Mouse (Mus musculus) megakaryocyte, adult 5-6 weeks (primary cell): ENCODE results near the gene 9230102O04Rik. TPM values are rescaled to one million over a fixed set of nuclear protein-coding genes. Genes with fewer than 3 reads are reported as not detected.
A peak's percentile ranks its signal among the peaks of the same experiment; 100 is the strongest.

Source experiments
- ATAC-seq: 2 replicates; pipeline ENCODE4 v1.8.0; 2016; ENCODE audit warnings: mild to moderate bottlenecking, inconsistent platforms; ENCODE audit not compliant: poor library complexity, severe bottlenecking
- total RNA-seq, 2 experiments: library from RNA; stranded (forward) in 1 of 2; stranded (reverse) in 1 of 2; fragments of 153-499, 151-499 nt in 1 of 2; fragments of 221-1000, 200-1000 nt in 1 of 2; gene quantifications; 2 replicates each; pipeline versions ENCODE4 v1.2.3 to v1.2.4; 2015 to 2017

9230102O04Rik gene
- total RNA-seq (2015): not detected in 2 replicates
- not detected in 2 replicates for total RNA-seq (2017)

DNA sequence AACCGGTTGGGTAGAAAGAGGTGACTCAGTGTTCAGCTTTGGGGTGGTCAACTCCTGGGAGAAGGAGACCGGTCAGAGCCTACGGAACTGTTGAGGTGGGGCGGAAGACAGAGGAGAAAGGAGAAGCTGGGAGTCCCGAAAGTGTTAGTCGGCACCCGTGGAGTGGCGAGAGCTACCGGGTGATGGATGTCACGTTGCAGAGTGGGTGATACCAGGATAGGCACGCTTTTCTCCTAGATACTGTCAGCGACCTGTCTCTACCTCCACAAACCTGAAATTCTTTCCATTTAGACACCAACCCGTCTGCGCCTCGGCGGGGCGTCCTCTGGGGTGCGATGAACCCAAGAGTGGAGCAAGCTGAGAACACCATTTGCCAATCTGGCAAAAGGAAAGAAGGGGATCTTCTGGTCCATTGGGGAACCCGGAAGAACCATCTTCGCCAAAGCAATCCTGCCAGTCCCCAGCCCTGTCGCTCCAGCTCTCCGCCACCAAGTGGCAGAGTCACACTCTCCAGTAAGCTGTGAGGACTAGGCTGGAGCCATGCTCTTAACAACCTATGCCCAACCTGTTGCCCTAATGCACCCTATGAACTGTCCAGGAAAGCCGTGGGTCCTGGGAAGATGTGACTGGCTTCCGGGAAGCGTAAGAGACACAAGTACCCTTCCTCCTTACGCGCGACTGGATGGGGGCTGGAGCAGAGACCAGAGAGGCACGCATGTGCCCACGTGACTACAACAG is at the start of gene 9230102O04Rik:
Gene 9230102O04Rik, minus strand, starts transcription at position 628 of the 738 bp plus-strand sequence.
- peak; percentile 53 for ATAC-seq

DNA sequence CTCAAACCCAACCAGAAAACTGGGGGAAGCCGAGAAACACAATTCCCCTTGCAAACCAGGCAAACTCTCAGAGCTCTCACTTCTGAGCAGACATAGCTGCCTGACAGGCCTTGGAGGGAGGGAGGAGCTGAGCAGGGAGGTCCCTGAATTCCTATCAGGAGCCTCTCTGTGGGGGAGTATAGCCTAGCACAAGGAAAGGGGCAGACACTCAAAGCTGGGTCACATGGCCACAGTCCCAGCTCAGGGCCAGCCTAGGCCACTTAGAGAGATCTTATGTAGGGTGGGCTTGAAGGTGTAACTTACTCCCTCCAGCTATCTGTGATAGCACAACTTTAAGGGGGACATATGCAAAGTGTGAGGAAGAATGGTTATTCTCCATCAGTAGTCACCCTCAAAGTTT is 46.6 kb upstream of the 9230102O04Rik start:
- ATAC-seq: no peak

DNA sequence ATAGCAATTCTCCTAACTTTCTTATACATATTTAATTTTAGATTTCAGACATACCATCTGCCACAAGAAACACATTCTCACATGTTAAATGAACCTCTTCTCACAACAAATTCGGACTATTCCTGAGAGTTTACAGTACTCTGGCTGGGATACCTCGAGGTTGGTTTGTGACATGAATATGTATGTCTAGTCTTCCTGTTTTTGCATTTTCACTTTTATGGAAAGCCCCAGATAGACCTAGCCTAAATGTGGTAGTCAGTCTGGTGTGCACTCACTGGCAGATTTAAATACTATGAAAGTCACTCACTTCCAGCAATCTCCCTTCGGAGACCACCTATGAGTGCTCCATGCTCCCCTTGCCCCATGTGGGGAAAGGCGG is 37.6 kb upstream of the 9230102O04Rik start:
- ATAC-seq: no peak

DNA sequence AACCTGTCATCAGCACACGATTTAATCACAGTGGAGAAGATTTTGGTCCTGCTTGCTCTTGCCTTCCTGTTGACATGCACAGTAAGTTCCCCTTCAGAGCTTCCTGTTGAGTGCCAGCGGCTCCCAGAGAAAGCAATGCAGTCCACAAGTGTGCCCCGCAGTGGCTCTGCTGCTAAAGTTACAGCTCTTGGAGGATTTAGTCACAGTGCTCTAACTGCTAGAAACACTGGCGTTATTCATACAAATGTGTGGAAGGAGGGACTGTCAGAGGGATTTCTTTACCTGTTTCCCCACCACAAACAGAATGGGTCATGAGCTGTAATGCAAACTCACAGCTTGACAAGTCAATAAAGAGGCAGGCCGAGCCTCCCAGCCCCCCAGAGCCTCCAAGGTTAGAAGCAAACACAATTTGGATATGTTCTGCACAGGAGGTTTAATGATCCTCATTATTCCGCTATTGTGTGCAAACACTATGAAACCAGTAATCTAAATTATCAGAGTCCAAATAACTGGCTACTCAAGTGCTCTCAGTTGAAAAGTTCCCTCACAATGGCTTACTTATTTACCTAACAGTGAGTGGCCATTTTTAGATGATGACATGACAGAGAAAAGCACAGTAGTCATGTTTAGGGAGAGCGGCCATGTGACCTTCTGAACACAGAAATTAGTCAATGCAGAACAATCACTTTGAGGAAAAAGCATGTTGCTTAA is 37.0 kb upstream of the 9230102O04Rik start:
- ATAC-seq: peak; percentile 40; the same call in 1 of the 2 replicates

DNA sequence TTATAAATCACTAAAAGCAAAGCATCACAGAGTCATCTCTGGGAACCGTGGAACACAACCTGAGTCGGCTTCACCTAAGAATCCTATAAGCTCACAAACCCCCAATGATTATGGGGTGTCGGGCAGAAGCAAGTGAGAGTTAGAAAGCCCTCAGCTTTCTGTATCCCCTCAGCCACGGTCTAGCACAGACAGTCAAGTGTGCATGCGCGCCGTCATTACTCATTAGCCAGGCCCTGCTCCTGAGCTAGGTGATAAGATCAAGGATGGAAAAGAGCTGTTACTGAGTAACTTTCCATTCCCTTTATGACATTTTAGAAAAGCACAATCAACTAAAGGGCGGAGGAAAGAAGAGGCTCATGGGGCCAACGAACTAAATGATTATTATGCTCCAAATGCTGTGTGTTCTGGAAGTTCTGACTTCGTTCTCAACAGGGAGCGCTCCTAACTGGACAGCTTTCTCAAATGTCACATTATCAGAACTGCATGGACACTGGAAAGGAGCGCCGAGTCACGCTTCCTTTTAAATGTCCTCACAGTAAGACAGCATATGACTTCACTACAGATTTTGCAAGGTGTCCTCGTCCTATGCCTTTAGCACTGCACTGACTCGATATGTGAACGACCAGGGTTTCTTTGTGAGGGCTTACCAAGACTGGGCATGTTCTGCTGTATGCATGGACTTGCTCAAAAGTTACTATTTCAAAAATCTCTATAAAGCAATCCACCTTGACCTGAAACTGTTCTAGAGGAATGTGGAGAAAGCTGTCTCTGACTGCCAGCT is 29.5 kb upstream of the 9230102O04Rik start:
- ATAC-seq: no peak

DNA sequence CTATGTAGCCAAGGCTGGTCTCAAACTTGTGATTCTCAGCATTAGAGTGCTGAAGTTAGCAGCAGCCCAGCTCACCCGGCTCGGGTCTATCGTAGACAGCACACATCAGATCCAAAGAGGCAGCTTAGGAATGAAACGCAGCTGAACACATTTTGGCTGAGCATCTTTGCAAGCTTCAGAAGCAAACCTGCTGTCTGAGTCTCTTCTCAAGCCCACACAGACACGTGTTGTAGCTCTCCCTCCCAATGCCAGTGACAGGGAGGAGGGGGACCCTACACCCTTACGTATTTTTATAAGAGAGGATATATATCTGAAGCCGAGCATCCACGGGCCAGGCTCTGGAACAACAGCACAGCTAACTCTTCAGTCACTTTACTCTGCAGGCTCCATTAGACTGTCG is 28.3 kb upstream of the 9230102O04Rik start:
- ATAC-seq: no peak

DNA sequence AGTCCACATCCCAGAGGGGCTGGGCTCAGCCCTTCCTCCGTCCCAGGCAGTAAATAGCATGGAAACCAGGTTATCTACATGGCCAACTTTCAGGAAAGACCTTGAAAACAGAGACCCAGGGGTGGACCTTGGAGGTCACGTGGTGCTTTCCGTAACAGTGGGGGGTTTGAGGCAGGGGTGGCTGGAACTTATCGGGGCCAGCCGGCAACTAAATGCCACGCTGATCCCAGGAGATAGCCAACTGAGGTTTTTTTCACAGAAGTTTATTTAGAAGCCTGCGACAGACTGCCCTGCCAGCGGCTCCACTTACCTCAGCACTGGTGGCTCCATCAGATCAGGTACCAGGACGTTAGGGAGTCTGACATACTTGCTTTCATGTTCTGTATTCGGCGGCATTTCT is 16.7 kb upstream of the 9230102O04Rik start:
- no peak for ATAC-seq

DNA sequence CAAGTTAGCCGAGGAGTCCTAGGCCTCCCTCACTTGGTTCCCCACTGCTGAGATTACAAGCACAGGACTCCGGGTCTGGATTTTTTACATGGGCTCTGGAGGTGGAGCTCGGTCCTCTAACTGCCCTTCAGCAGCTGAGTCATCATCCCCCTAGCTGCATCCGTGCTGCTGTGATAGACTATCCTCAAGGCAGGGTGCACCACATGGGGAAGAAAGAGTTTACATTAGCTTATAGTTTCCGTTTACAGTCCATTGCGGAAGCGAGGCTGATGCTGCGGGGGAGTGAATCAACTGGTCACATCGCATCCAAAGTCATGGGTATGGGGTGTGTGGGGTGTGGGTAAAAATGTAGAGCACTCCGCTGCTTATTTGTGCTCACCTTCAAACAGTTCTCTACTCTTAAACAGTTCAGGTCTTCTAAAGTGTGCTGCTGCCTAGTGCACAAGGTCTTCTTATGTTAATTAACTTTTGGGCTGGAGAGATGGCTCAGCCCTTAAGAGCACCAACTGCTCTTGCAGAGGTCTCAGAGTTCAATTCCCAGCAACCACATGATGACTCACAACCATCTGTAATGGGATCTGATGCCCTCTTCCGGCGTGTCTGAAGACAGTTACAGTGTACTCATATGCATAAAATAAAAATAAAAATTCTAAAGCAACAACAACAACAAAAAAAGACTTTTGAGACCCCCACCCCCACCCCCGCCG is 14.7 kb upstream of the 9230102O04Rik start:
- no peak for ATAC-seq

DNA sequence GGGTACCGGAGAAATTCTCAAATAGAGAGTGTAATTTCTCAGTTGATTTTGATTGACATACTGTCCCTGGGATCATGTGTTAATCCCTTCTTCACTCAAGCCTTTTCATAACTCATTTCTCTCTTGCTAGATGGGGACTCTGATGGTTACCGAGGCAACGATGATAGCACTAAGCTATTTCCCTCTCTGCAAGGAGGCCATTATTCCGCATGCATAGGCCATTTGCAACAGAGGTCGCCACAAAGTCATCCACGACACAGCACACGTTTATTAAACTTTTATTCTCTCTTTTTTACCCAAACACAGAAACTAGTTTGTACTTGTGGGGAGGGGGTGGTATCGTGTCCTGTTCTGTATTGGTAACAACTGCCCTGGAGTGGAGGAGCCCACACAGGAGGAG is 8.5 kb upstream of the 9230102O04Rik start:
- ATAC-seq: no peak

DNA sequence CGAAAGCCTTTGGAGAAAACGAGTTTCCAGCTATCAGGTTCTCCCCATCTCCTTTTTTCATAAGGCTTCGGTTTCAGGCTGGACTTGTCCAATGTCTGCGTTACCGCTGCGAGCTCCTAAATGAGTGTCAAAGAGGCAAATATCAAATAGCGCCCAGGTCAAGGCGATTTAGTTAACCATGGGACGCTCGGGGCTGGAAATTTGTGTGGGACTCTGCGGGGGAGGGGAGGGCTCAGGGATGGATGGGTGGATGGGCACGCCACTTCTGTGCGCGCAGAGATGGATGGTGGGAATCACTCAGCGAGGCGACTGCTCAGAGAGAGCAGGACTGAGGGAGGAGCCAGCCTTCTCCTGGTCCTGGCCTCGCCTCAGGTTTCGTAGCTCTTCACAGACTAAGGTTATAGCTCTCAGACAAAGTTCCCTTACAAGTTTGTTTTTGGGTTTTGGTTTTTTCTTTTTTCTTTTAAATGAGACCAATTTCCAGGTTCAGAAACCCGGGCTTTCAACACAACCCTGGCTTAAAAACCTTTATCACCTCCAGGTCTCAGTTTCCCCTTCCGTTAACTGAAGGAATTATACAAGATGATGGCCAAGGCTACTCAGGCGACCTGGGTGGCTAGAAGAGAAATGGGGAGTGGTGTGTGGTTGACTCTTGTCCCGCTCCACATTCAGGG is 6.9 kb upstream of the 9230102O04Rik start:
- ATAC-seq: no peak

DNA sequence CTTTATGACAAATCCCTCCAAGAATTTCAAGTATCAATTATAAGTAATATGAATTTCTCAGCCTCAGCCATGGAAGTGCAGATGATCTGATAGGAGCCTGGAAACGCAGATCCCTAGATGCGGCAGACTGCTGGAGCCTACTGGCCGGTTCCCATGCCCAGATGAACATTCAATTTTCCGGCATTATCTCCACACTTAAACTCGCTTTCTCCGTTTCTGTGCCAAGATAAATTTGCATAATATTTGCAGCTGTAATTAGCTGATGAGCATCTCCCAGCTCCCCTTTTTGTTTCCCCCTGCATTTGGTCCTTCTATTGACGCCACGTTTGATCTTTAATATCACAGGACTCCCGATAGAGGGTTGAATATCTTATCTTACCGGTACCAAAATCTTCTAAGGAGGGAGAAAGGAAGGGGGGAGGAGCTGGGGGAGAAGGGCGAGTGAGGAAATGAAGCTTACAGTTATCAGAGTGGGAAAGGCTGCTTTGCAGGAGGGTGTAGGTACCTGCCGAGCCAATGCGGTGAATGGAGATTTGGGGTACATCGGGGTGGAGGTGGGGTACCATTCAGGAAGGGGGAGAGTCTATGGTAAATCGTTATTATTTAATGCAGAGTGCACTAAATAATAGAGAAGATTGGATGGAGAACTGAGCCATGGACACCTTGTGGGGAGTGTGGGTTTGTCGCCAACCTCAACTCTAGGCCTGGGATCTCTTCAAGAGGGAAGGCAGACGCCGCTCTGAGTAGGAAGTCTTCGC is 5.7 kb upstream of the 9230102O04Rik start:
- no peak for ATAC-seq

DNA sequence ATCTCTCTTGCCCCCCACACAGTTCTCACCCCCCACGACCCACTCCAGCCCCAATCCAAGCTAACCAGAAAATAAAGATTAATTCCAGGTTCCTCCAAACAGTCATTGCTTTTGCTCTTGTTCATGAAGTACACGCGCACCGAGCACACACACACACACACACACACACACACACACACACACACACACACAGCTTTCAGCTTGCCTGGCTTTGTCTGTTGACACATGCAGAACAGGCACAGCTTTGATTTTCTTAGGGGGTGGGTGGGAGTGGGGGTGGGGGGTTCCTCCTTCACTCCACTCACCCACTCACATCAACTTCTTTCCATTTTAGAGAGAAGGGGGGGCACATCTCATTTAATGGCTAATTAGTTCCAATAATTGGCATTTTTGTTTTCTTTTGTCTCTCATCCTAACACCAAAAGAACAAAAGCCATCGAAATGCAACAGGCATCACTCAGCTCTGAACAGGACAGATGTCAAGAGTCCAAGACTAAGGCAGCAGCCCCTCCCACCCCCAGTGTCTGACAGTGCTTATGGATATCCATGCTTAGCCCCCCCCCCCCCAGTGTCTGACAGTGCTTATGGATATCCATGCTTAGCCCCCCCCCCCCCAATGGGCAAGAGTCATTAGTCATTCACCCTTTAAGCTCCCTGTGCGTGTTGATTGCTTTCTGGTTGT is 4.1 kb upstream of the 9230102O04Rik start:
- no peak for ATAC-seq

DNA sequence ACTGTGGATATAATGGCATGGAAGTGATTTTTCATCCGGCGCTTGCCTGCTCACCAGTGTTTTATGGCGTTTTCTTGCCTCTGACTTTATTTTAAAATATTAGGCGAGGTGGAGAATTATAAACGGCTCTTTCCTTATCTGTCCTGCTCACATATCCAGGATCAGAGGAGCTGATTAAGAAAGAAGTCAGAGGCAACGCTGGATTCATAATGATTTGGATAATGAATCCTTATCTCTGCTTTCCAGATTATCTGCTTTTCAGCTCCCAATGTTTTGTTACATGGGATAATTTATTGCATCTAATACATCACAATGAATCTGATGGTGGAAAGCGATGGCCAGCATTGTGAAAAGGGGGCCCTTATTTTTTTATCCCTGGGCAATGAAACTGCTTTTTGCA is 3.2 kb upstream of the 9230102O04Rik start:
- ATAC-seq: no peak

DNA sequence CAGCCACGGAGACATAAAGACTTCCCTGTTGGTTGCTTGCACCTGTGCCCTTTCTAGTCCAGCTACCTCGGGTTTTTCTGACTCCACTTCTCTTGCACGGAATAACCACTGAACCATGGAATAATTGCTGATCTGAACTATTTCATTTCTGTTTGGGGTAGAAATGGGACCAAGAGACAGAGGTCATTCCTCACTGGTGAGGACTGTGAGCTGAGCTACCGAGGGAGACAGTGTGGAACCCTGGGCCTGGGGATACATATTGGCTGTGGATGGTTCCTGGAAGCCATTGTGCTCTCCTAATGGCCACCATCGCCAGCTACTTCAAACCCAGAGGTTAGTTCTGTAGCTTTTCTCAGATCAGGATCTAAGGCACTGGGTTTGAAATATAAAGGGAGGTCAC is 1.6 kb upstream of the 9230102O04Rik start:
- no peak for ATAC-seq

DNA sequence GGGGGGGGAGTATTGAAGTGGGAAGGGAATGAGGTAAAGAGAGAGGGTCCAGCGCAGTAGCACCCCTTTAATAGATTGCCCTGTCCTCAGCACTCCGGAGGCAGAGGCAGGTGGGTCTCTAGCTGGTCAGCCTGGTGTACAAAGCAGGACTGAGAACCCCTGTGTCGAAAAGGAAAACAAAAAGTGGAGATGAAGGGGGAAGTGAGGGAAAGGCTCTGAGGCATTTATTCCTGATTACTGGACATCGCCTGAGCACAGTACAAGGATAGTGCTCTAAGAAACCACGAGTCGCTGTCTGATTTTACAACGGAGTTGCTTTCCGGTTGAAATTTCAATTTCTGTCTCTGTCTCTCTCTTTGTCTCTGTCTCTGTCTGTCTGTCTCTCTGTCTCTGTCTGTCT is 911 bp upstream of the 9230102O04Rik start:
- ATAC-seq: no peak

DNA sequence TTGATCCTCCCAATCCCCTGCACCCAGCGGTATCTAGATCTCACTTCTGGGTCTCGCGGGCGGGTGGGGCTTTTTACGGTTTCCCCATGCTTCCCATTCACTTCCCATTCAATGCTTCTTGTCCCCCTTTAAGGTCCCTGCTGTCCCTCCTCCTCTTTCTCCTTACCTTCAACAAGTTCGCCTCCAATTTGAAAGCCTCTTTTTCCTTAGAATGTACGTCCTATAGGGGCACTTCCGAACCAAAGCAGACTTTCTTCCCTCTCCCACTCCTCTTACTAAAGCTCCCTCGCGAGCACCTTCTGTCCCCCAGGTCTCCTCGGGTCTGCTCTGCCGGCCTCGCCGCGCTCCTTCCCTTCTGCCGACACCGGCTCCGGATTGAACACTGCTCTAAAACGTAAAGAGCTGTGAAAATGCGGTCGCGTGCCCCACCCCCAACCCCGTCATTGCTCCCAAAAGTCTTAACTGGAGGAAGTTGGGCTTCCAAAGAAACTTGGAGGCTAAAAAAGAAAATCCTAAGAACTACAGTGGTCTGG is 377 bp upstream of the 9230102O04Rik start, which contains the start of gene Gata3:
Gene Gata3, minus strand, starts transcription at position 384 of the 533 bp plus-strand sequence.
- 0 out of 2 replicates have a peak, but pooled peaks have one; percentile 25 for ATAC-seq

DNA sequence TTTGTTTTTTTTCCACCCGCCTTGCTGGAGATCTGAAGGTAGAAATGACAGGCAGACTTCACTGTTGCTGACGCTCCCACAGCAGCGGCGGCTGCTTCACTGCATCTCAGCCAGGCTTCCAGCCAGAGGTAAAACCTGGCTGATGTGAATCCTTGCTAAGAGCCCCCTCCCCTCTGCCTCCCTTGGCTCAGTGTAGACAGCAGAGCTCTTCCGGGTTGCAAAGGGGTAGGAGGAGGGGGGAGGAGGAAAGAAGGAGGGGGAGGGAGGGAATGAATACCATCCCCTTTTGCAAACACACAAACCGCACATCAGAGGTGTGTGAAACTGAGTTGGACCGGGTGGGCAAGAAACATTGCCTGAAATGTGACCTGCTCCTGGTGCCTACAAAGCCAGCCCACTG is 1.7 kb downstream of the 9230102O04Rik start:
- no peak for ATAC-seq

DNA sequence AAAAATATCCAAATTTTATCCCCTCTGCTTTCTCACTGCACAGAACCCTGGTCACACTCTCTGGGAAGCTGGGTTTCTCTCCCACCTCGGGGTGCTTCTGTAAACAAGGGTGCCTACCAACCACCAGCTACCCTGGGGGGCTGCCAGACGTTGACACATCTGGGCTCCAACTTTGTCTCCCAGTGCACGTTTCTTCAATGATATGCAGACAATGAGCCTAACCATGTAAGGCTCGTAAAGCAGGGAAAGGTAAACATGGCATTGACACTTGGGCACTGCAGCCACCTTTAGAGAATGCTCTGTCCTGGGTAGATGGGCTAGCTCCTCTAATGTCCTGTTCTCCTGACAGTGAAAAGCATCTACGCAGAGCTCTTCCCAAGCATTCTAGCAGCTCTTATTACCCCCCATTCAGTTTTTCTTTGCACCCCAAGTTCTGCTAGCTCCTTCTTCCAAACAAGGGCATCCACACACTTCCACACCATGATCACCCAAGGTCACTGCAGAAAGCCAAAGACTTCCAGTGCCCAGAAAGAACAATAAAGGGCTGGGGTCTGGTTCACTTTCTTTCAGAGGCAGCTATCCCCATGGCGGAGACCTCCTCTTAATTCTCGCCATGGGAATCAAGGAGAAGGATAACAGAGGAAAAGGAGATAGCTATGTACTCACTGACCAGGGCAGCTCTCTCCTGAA is 2.3 kb downstream of the 9230102O04Rik start:
- ATAC-seq: no peak
